Mouse (Mus musculus): ENCODE data around the gene Nek10.

DNA sequence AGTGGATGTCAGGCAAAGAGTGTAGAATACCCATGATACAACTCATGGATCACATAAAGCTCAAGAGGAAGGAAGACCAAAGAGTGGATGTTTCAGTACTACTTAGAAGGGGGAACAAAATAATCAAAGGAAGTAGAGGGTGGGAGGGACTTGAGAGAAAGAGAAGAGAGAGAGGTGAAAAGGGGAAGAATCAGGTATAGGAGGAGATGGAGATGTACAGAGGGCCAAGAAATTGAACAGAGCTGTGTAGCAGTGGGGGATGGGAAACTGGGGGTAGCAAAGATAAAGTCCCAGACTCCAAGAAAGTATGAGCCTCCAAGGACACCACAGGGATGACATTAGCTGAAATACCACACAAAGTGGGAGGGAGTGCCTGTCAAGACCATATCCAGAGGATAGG, 91.6 kb downstream of the Nek10 start:
- TF ChIP-seq POLR2A (IDR thresholded peaks at IDR 0.05; ENCODE audit: low read depth, low read length) (no peak), PAX5 (IDR thresholded peaks at IDR 0.05; ENCODE audit: low read length) (no peak), CTCF (conservative IDR thresholded peaks at IDR 0.05 in 1 of 2, IDR thresholded peaks at IDR 0.05 in 1 of 2; ENCODE audit: low read depth in 2 of 2, low read length in 2 of 2) (no peak), ZNF384 (IDR thresholded peaks at IDR 0.05; ENCODE audit: low read depth, low read length) (no peak), ZMIZ1 (IDR thresholded peaks at IDR 0.05; ENCODE audit: low read depth, low read length) (no peak), E2F4 (IDR thresholded peaks at IDR 0.05; ENCODE audit: insufficient replicate concordance, low read depth, low read length) (no peak), MAFK (IDR thresholded peaks at IDR 0.05; ENCODE audit: insufficient replicate concordance, low read length) (no peak), POLR2AphosphoS2 (IDR thresholded peaks at IDR 0.05; ENCODE audit: low read depth, low read length) (no peak), TBP (conservative IDR thresholded peaks at IDR 0.05; ENCODE audit: low read depth, low read length) (no peak), KAT2A (IDR thresholded peaks at IDR 0.05; ENCODE audit: insufficient replicate concordance, low read length) (no peak), EP300 (IDR thresholded peaks at IDR 0.05; ENCODE audit: low read length) (no peak), ELF1 (IDR thresholded peaks at IDR 0.05; ENCODE audit: low read depth, low read length) (no peak)
